Mouse (Mus musculus): Measurements from ENCODE around the gene Bcl6b. TPM values are rescaled to one million over a fixed set of nuclear protein-coding genes. Genes with fewer than 3 reads are reported as not detected.

The Bcl6b gene
- polyA plus RNA-seq (2015; fragmentation: Nextera tagmentation; extraction: Ambion mirVana) = 5.1 and 6.6 TPM in 2 replicates

DNA sequence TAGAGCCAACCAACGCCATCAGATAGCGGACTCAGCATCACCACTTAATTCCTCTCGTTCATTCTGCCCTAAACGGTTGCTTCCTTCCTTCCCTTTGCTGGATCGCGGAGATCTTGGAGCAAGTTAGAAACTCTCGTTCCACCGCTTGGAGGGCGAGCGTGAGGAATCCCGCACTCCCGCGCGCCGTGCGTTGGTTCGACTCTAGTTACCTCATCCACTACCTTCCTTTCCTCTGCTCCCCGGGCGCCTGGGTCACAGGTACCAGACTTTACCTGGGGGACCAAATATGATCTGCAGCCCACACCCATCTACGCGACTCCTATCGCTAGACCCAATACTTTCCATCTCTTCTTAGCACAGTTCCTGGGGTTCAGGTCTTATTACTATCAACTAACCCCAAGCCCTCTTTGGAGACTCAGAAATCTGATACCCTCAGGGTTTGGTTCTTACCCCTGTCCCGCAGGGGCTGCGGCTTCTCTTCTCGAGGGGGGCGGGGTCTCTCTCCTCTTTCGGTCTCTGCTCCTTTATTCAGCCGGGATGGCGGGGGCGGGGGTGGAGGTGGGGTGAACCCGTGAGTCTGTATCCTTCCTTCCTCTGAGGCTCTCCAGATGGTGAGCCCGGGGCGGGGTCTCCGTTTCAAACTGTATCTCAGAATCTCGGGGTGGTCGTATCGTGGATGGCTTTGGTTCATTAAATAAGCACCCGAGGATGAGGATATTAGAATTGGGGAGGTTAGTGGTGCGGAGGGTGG, at the start of gene Bcl6b:
Bcl6b (minus strand) TSS at position 539 of the 751 bp plus-strand sequence.
- 3% methylated on average over 39 of the region's 39 CpGs for WGBS
- peaks cover 25% of the 10 kb centered on the region for H3K4me1 ChIP-seq (ENCODE audit: control insufficient read depth, insufficient read depth, low read depth, low read length)
- H3K9ac ChIP-seq (ENCODE audit: low read depth, low read length) = peak within 1 kb of the TSS; percentile 52

GRCm38 (mm10) chr11:70278961-70279360, 49.4 kb upstream of the Bcl6b start:
- Histone ChIP-seq H3K4me3 (ENCODE audit: low read length) (no peak overlapping the region), H3K36me3 (ENCODE audit: control insufficient read depth, insufficient read depth, low read length) (no peaks in the 10 kb centered on the region), H3K9ac (ENCODE audit: low read depth, low read length) (no peak overlapping the region), H3K4me2 (ENCODE audit: low read length) (no peak overlapping the region), H3K27me3 (replicated peaks; ENCODE audit: control insufficient read depth, insufficient read depth, low read length) (no peaks in the 10 kb centered on the region), H3K9me3 (ENCODE audit: control insufficient read depth, low read length) (no peaks in the 10 kb centered on the region), H3K4me1 (ENCODE audit: control insufficient read depth, insufficient read depth, low read depth, low read length) (no peaks in the 10 kb centered on the region), H3K27ac (ENCODE audit: low read depth, low read length) (no peak overlapping the region)
- ATAC-seq = no peak
- 81% methylated on average over 3 of the region's 3 CpGs for WGBS

More for the DNA sequence above, at the start of gene Bcl6b:
- ATAC-seq = no peak
- H3K9me3 ChIP-seq (ENCODE audit: control insufficient read depth, low read length) = no peaks in the 10 kb centered on the region
- H3K4me3 ChIP-seq (ENCODE audit: low read length) = peak within 1 kb of the TSS; percentile 37
- H3K36me3 ChIP-seq (ENCODE audit: control insufficient read depth, insufficient read depth, low read length) = no peaks in the 10 kb centered on the region
- peak within 1 kb of the TSS; percentile 63 for H3K4me2 ChIP-seq (ENCODE audit: low read length)
- peaks cover 18% of the 10 kb centered on the region for H3K27me3 ChIP-seq (replicated peaks; ENCODE audit: control insufficient read depth, insufficient read depth, low read length)
- peak within 1 kb of the TSS; percentile 45 for H3K27ac ChIP-seq (ENCODE audit: low read depth, low read length)

DNA sequence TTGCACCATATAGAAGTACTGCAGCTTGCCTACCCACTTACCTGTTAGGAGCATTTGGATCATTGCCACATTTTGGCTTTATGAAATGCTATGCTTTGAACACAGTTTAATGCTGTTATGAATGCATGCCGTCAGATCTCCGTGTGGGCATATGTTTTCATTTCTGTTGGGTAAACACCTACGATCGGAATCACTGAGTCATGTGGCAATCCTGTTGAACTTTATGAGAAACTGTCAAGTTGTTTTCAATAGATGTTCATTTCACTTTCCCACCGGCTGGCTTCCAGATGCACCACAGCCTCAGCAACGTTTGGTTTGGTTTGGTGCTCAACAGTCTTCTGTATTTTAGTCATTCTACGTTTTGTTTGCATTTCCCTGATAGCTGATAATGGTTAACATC, 42.0 kb upstream of the Bcl6b start:
- no peaks in the 10 kb centered on the region for H3K9me3 ChIP-seq (ENCODE audit: control insufficient read depth, low read length)
- H3K4me1 ChIP-seq (ENCODE audit: control insufficient read depth, insufficient read depth, low read depth, low read length) = no peaks in the 10 kb centered on the region
- no peak overlapping the region for H3K27ac ChIP-seq (ENCODE audit: low read depth, low read length)
- no peaks in the 10 kb centered on the region for H3K36me3 ChIP-seq (ENCODE audit: control insufficient read depth, insufficient read depth, low read length)
- no peak overlapping the region for H3K4me3 ChIP-seq (ENCODE audit: low read length)
- WGBS = 88% methylated on average over 7 of the region's 7 CpGs
- H3K4me2 ChIP-seq (ENCODE audit: low read length) = no peak overlapping the region
- ATAC-seq = no peak
- H3K9ac ChIP-seq (ENCODE audit: low read depth, low read length) = no peak overlapping the region
- no peaks in the 10 kb centered on the region for H3K27me3 ChIP-seq (replicated peaks; ENCODE audit: control insufficient read depth, insufficient read depth, low read length)

DNA sequence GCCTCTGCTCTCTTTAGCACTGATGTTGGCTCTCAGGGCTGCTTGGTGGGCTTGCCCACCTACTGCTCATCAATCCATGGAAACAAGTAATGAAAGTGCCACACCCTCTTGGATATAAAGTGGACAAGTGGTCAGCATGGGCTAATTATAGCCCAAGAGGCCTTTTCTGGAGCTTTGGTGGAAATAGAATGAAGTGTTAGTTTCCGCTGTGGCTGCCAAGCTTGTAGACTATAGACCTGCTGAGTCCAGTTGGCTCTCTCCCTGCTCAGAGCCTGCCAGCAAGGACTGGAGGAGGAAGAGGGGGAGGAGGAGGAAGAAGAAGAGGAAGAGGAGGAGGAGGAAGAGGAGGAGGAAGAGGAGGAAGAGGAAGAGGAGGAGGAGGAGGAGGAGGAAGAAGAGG, 36.8 kb upstream of the Bcl6b start:
- Histone ChIP-seq H3K4me2 (ENCODE audit: low read length) (no peak overlapping the region), H3K36me3 (ENCODE audit: control insufficient read depth, insufficient read depth, low read length) (no peaks in the 10 kb centered on the region), H3K4me1 (ENCODE audit: control insufficient read depth, insufficient read depth, low read depth, low read length) (no peaks in the 10 kb centered on the region), H3K27ac (ENCODE audit: low read depth, low read length) (no peak overlapping the region), H3K9me3 (ENCODE audit: control insufficient read depth, low read length) (no peaks in the 10 kb centered on the region), H3K27me3 (replicated peaks; ENCODE audit: control insufficient read depth, insufficient read depth, low read length) (no peaks in the 10 kb centered on the region), H3K9ac (ENCODE audit: low read depth, low read length) (no peak overlapping the region), H3K4me3 (ENCODE audit: low read length) (no peak overlapping the region)
- no peak for ATAC-seq
- WGBS = 90% methylated on average over 1 of the region's 1 CpGs

- Histone ChIP-seq H3K27ac (ENCODE audit: low read depth, low read length) (no peak overlapping the region), H3K36me3 (ENCODE audit: control insufficient read depth, insufficient read depth, low read length) (no peaks in the 10 kb centered on the region), H3K9me3 (ENCODE audit: control insufficient read depth, low read length) (no peaks in the 10 kb centered on the region), H3K4me2 (ENCODE audit: low read length) (no peak overlapping the region), H3K27me3 (replicated peaks; ENCODE audit: control insufficient read depth, insufficient read depth, low read length) (no peaks in the 10 kb centered on the region), H3K9ac (ENCODE audit: low read depth, low read length) (no peak overlapping the region), H3K4me3 (ENCODE audit: low read length) (no peak overlapping the region), H3K4me1 (ENCODE audit: control insufficient read depth, insufficient read depth, low read depth, low read length) (no peaks in the 10 kb centered on the region)
- 77% methylated on average over 4 of the region's 4 CpGs for WGBS
- ATAC-seq = no peak
Observed at GRCm38 (mm10) chr11:70265819-70266218, 36.2 kb upstream of the Bcl6b start.

- no peak for ATAC-seq
- no peaks in the 10 kb centered on the region for H3K36me3 ChIP-seq (ENCODE audit: control insufficient read depth, insufficient read depth, low read length)
- 60% methylated on average over 3 of the region's 3 CpGs for WGBS
- H3K9ac ChIP-seq (ENCODE audit: low read depth, low read length) = no peak overlapping the region
- H3K27ac ChIP-seq (ENCODE audit: low read depth, low read length) = no peak overlapping the region
- no peak overlapping the region for H3K4me3 ChIP-seq (ENCODE audit: low read length)
- H3K9me3 ChIP-seq (ENCODE audit: control insufficient read depth, low read length) = no peaks in the 10 kb centered on the region
- no peaks in the 10 kb centered on the region for H3K27me3 ChIP-seq (replicated peaks; ENCODE audit: control insufficient read depth, insufficient read depth, low read length)
- H3K4me2 ChIP-seq (ENCODE audit: low read length) = no peak overlapping the region
- H3K4me1 ChIP-seq (ENCODE audit: control insufficient read depth, insufficient read depth, low read depth, low read length) = no peaks in the 10 kb centered on the region
Observed at GRCm38 (mm10) chr11:70265252-70265651, 35.7 kb upstream of the Bcl6b start.

DNA sequence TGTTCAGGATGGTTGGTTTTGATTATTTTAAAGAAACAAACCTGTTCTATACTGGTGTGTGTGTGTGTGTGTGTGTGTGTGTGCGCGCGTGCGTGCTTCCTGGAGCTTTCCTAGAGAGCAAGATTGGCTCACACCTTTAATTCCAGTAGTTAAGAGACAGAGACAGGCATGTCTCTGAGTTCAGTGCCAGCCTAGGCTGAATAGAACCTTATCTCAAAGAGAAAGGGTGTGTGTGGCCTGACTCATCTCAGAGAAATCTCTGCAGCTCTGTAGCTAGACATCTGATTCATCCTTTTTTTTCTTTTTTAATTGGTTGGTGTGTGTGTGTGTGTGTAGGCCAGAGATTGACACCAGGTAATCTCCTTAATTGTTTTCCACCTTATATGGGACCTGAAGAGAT, 29.4 kb upstream of the Bcl6b start:
- no peaks in the 10 kb centered on the region for H3K36me3 ChIP-seq (ENCODE audit: control insufficient read depth, insufficient read depth, low read length)
- H3K4me2 ChIP-seq (ENCODE audit: low read length) = no peak overlapping the region
- H3K27ac ChIP-seq (ENCODE audit: low read depth, low read length) = no peak overlapping the region
- peaks cover 3% of the 10 kb centered on the region; the same call in 1 of the 2 replicates for H3K4me1 ChIP-seq (ENCODE audit: control insufficient read depth, insufficient read depth, low read depth, low read length)
- H3K9me3 ChIP-seq (ENCODE audit: control insufficient read depth, low read length) = no peaks in the 10 kb centered on the region
- no peak overlapping the region for H3K4me3 ChIP-seq (ENCODE audit: low read length)
- H3K27me3 ChIP-seq (replicated peaks; ENCODE audit: control insufficient read depth, insufficient read depth, low read length) = peaks cover 11% of the 10 kb centered on the region
- ATAC-seq = no peak
- 100% methylated on average over 4 of the region's 4 CpGs for WGBS
- H3K9ac ChIP-seq (ENCODE audit: low read depth, low read length) = no peak overlapping the region

DNA sequence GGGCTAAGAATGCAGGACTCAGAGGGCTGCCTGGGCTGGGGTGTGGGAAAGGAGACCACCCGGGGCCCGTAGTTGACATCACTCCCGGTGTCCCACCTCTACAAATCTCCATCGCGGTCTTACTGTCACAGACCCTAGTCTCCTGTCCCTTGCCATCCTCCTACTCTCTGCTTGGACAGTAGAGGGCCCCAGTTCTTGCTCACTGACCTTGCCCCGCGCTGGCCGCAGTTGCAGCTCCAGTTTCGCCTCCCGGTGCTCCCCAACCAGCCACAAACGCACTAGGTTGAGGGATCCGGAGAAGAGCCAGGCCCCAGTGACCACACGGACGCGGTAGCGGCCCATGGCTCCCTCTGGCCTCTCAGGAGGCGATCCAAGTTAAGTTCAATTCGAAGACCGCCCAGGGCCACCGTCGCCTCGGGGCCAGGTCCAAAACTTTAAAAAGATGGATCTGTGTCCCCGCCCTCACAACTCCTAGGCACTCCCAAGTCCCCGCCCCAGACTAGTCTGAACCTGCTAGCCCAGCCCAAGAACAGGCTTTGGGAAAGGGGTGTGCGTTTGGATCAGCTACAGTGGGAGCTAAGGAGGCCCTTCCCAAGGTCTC, 25.4 kb upstream of the Bcl6b start, which contains the start of gene Alox12:
Alox12 (minus strand) TSS at position 423 of the 601 bp plus-strand sequence.
- H3K9me3 ChIP-seq (ENCODE audit: control insufficient read depth, low read length) = no peaks in the 10 kb centered on the region
- no peak for ATAC-seq
- H3K27me3 ChIP-seq (replicated peaks; ENCODE audit: control insufficient read depth, insufficient read depth, low read length) = peaks cover 29% of the 10 kb centered on the region
- H3K4me3 ChIP-seq (ENCODE audit: low read length) = peak within 1 kb of the TSS; percentile 19; the same call in 1 of the 2 replicates
- H3K9ac ChIP-seq (ENCODE audit: low read depth, low read length) = no peak within 1 kb of the TSS; the same call in 1 of the 2 replicates
- WGBS = 3% methylated on average over 25 of the region's 25 CpGs
- H3K4me1 ChIP-seq (ENCODE audit: control insufficient read depth, insufficient read depth, low read depth, low read length) = peaks cover 3% of the 10 kb centered on the region; the same call in 1 of the 2 replicates
- no peaks in the 10 kb centered on the region for H3K36me3 ChIP-seq (ENCODE audit: control insufficient read depth, insufficient read depth, low read length)
- H3K27ac ChIP-seq (ENCODE audit: low read depth, low read length) = no peak within 1 kb of the TSS
- H3K4me2 ChIP-seq (ENCODE audit: low read length) = peak within 1 kb of the TSS; percentile 49

DNA sequence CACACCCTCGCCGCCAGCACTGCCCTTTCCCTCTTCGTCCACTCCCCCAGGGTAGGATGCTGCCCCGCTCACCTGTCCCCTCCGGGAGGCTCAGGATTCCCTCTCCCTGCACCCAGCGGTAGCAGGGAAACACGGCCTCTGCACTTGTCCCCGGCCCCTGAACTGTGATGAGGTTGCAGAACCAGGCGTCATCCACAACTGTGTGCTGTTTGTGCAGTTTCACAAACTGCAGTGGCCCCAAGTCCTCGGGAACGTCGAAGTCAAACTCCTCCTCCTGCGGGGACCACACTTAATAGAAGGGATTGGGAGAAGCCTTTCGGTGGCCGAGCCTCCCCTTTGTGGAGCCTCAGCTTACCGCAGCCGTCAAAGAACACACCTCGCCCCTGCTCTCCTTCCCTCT, 24.7 kb upstream of the Bcl6b start:
- Histone ChIP-seq H3K27ac (ENCODE audit: low read depth, low read length) (no peak overlapping the region), H3K9ac (ENCODE audit: low read depth, low read length) (no peak overlapping the region), H3K4me2 (ENCODE audit: low read length) (no peak overlapping the region; the same call in 1 of the 2 replicates), H3K36me3 (ENCODE audit: control insufficient read depth, insufficient read depth, low read length) (no peaks in the 10 kb centered on the region), H3K4me1 (ENCODE audit: control insufficient read depth, insufficient read depth, low read depth, low read length) (peaks cover 3% of the 10 kb centered on the region; the same call in 1 of the 2 replicates), H3K4me3 (ENCODE audit: low read length) (peak overlapping the region; percentile 1; the same call in 1 of the 2 replicates), H3K9me3 (ENCODE audit: control insufficient read depth, low read length) (no peaks in the 10 kb centered on the region), H3K27me3 (replicated peaks; ENCODE audit: control insufficient read depth, insufficient read depth, low read length) (peaks cover 29% of the 10 kb centered on the region)
- WGBS = 6% methylated on average over 18 of the region's 18 CpGs
- no peak for ATAC-seq

All from hindbrain, embryonic 16.5 days (tissue).